Mouse (Mus musculus) thymus, postnatal 0 days (tissue): Measurements from ENCODE around the gene Gm42906. TPM values are rescaled to one million over a fixed set of nuclear protein-coding genes. Genes with fewer than 3 reads are reported as not detected.

Source experiments
- DNase-seq: peaks from one replicate; pipeline ENCODE4 v3.0.0-alpha.2; 2015; ENCODE audit warnings: low spot score
- polyA plus RNA-seq: library from polyadenylated mRNA; unstranded; fragments of >200 nt; fragmentation: Nextera tagmentation; extraction: Ambion mirVana; gene quantifications from 2 replicates; pipeline ENCODE4 v1.2.1, GENCODE M21; 2015

The Gm42906 gene
- polyA plus RNA-seq, 1 experiment from 2014 or later, result not detected

DNA sequence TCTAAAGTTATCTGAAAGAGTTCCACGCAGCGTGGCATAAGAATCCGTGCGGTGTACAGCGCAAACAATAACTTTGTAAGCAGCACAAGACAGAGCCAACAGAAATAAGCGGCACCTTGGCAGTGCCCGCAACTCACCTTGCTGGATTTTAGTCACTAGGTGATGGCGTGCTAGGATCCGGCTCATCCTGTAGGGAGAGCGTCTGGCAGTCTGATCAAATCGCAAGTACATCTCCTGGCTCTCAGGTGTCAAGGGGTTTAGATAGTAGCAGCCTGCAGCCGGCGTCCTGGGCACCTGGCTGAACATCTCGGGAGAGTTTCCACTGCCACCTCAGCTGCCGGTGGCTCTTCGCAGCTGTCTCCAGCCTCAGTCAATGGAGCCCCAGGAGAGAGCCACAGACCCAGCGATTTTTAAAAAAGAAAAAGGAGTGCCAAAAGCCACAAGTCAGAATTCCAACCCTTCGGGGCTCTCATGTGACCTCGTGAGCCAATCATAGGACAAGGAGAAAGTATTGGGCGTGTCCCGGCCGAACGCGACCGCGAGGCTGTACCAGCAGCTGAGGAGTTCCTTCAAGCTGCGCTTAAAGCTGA, 238.1 kb downstream of the Gm42906 start:
- DNase-seq, result peak; percentile 45

DNA sequence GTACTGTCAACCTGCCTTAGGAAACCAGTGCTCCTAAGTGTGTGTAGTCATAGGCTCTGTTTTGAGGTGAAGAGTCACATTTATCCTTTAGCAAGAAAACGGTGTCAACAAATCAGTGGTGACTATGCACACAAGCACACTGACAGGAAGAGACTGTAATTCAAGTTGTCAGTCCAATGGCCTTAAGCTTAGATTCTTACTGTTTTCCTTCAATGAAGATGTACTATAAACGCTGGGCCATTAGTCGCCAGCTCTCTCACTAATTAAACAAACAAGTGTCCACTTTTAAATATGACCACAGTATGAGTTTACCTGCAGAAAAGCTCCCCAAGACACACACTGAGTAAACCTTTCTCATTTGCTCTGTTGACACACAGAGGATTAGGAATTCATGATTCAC, 238.6 kb downstream of the Gm42906 start:
- no peak for DNase-seq

DNA sequence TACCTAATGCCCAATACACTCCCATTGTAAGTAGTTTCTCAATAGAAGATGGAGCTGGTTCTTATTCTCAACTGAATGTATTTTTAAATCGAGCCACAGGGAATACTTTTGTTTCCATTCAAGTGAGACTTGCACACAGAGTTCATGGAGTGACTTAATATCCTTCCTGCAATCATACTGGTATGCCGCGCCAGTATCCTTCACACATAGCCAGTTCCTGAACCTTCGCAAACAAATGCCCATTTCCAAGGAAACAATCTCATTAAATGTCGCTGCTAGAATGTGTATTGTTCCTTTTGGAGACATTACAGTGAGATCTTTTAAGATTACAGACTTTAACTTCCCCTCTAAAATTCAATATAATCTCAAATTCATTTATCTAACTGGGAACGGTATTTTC, 239.3 kb downstream of the Gm42906 start:
- no peak for DNase-seq

DNA sequence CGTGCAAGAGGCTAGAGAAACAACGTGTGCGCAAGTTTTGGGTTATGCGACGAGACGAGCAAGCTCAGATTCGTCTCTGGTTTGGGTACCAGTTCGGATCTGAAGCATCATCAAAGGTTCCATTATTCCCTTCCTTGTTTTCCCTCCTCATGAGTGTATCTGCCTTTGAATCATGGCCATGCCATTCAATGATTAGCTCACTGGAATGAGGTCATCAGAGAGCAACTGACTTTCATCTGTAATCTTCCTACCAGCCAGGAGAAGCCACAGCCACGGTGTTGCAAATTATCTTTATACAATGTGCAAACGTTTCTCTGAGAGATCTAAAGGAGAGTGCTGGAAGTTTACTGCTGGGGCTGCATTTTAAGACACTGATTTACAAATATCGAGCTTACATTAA, 240.6 kb downstream of the Gm42906 start:
- DNase-seq, result no peak

DNA sequence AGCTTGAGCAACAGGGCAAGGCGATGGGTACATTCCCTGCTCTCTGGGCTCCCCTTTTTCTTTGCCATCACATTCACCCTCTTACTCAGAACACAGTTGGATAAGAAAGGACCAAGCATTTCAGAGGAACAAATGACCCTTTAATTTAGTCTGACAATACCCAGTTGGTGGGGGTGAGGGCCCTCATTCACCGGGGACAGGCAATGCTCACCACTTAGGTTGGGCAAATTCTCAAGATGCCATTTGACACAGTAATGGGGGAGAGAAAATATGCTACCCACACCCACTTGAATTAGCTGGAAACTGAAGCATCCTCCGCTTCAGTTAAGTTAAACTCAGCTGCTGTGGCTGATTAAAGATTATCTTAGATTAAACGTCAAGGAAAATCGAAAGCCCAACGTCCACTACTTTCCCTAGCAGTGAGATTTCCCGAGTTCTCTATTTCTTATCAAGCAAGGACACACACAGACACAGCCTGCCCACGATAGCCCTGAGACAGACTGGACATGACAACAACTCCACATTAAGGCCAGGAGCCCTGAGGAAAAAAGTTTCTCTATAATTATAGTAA, 242.6 kb downstream of the Gm42906 start:
- no peak for DNase-seq

DNA sequence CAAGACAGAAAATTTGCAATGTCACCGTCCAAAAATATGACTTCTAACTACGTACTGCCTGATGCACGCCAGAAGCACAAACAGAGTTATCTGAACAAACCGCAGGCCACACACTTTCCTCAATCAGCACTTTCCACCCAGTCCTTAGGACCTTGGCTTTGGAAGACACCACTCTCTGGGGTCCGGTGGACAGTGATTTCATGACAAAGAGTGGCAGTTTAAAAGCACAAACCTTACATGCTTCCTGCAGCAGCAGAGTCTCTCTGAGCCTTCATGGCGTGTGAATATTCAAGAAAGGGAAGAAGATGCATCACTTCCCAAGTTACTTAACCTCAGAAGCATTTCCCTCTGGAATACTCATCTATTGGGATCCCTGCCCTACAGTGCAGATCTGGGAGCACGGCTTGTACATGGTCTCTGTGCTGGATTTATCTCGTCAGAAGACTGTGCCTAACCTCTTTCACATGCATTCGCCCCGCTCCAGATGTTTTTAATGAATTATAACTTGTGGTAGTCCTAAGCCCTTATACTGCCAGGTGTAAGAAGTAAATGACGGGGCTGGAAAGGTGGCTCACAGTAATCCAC, 244.2 kb downstream of the Gm42906 start:
- no peak for DNase-seq

DNA sequence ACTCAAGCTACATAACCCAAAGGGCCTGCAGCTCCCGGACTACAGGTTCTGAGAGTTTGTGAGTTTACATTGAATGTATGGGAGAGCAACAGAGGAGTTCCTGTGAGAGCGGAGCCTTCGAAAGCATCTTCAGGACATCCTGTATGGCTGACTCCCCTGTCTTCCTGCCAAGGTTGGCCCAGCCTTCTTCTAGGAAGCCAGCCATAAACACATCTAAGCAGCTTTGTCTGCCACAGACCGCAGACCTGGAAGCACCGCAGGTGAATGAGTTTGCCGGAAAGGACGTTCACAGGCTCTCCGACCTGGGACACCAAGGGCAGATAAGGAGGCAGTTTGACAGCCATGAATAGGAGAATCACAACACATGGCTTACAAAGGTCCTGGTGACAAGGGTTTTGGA, 246.7 kb downstream of the Gm42906 start:
- DNase-seq, result no peak

DNA sequence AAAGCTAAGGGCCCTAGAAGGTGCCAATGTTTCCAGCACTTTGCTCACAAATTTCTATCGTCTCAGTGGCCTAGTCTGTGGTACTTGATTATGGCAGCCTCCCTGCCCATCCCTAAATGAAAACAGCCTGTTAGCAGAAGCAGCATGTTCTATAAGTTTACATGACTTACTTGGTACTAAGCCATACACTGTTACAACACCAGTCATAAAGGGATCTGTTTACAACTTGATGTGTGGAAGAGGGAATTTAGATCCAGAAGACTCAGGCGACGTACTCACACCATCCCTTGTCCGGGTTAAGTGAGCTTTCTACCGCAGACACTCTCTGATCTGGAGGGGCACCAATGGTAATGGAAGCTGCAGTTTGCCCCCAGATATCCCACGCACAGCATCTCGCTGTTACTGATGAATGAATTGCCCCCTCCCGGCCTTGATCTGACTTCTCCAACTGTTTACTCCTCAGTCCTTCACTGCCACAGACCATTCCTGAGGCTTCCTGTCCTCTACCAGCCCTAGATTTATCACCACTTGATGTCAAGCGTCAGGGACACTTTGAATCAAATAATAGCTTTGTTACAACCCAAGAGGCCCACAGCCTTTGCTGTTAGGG, 247.7 kb downstream of the Gm42906 start:
- DNase-seq, result no peak

DNA sequence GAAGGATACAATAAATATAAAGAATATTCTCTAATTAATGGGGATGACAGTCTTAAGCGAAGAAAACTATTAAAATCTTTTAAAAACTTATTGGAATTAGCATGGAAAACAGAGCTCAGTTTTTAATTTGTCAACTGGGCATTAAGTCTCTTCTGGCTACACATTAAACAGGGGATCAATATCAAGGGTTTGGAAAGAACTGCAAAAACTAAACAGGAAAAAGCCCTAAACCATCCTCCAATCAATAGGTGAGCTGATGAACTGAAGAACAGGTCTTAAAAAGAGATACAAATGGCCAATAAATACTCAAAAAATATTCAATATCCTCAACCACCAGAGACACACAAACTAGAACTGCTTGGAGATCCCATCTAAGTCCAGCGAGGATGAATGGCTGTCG, 250.8 kb downstream of the Gm42906 start:
- DNase-seq, result no peak

DNA sequence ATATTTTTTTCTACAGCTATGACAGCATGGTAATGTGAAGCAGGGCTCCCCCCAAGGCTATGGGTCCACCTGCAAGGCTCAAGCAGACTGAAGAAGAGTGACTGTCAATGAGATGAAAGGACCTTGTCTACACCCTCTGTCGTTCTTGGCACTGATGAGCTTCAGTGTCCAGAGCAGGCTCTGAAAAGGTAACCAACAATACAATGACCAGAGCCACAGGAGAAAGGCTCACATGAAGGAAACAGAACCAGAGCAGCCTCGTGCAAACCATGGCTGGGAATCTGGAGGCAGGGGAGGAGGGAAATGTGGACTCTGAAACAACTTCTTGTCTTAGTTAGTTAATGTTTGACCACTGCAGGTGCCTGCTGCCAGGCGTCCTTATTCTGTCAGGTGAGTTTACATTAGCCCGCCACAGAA, 252.1 kb downstream of the Gm42906 start:
- no peak for DNase-seq

DNA sequence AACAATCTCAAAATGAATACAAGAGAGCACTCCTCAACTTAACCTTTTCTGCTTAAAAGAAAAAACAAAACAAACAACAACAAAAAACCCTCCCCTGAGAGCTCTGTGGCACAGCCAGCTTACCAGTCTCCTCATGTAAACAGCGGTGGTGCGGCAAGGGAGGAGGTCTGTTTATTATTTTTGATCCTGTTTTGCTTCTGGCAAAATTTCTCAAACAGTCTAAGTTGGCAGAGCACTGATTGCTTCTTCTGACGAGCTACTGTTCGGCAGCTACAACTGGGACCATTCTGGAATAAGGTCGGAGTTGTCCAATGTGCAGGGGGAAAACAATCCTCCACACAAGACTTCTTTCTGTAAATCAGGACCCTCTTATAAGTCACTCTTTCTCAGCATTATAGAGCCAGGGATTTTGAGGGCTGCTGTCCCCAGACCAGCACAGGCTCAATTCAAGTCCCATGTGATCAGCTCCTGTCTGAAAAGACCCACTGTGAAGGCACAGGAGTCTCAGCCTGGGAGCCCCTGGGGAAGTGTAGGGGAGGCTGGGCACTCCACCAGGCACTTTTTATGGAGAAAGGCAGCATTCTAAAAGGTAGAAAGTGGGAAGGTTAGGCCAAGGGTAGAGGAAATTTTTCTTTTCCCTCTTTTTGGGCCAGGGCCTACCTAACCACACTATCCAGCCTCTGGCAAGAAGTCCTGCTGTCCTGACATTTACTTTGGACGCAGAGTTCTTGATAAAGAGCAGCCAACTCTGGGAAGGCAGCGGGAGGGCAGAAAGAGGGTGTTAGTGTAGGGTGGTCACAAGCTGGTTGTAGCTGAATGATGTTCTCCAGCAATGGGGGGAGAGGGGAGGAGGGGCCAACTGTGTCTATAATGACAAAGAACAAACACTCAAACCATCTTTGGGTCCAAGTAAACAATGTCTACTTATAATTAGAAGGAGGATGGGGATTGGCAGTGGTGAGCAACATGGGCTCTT, 253.2 kb downstream of the Gm42906 start:
- no peak for DNase-seq

DNA sequence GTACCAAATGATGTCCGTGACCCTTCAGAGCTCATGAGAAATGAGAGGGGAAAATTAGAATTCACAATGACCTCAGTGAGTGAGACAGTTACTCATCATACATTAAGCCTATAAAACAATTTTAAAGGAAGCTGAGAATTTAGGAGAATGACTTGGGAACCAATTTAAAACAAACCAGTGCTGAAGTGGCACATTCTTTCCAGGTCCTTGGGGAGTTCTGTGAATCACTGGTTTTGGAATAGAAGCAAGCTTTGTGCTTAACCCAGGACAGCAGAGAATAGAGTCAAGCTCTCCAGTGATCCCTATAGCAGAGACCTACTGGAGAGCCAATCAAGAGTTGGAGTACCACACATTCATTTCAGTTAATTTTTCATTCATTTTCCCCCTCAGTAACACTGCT, 254.2 kb downstream of the Gm42906 start:
- no peak for DNase-seq

DNA sequence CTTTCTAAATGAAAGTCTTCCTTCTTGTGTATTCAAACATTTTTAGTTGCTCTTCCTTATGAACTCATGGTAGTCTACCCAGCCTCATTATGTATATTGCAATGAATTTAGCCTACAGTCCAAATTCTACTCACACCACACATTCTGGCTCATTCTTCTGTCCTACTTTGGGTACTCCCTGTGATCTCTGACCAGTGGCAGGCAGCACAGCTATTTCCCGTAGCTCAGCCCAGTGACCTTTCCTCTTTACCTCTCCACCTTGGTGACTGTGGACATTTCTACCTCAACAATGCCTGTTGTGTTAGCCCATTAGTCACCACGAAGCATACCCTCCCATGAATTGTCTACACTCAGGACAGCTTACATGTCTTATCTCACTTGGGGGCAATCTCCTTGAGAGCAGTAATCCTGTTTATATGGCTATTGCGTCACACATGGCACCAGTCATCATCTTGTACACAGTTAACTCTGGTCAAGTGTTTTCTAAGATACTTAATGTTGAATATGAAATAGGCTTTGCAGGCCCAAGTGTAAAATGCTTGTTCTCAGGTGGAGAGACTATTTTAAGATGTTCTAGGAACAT, 257.7 kb downstream of the Gm42906 start:
- DNase-seq, result no peak

DNA sequence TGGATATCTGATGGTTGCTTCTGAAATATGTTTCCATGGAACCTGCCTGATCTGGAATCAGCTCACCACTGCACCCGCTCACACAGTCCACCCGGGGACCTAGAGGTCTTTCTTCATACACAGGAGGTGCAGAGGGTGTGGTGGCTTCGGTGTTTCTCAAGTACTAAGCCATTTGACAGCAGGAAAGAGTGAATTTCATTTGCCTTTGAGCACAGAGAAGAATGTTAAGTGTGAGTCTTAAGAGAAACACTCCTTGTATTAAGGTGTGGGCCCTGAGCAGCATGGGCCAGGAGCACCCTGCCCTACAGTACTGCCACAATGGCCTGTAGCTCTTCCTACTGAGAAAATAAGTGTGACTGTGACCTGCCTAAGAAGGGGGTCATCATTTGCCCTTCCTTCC, 259.8 kb downstream of the Gm42906 start:
- no peak for DNase-seq

DNA sequence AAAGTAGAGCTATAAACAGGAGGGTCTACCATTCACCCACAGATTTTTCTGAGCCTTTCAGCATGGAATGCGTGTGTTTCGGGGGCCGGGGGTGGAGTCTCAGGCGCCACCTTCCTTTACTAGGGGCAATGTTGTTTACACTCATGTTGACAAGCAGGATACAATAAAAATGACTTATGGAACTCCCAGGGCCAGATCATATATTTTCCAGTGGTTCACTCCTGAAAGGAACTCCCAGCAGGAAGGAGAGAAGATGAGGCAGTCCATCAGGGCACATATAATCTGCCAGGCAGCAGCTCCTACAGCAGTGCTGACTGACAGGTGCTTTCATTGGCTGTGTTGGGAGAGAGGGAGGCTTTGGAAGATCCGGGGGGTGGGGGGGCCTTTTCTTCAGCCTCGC, 260.3 kb downstream of the Gm42906 start:
- no peak for DNase-seq

DNA sequence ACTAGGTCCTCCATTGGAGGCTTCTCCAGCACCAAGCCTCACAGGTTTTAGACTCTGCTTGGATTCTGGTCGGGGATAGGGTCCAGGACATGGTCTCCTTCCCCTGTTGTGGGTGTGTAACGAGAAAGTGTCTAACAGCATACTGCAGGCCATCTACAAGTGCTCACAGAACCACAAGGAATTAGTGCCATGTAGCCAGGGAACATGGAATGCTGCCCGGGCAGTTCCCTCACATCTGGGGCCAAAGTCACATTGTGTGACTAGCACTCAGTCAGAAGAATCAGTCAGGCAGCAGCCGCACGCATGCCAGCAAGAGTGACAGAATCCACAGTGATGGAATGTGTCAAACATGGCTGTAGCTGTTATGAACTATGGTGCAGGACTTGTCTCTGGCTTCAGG, 261.7 kb downstream of the Gm42906 start:
- no peak for DNase-seq

DNA sequence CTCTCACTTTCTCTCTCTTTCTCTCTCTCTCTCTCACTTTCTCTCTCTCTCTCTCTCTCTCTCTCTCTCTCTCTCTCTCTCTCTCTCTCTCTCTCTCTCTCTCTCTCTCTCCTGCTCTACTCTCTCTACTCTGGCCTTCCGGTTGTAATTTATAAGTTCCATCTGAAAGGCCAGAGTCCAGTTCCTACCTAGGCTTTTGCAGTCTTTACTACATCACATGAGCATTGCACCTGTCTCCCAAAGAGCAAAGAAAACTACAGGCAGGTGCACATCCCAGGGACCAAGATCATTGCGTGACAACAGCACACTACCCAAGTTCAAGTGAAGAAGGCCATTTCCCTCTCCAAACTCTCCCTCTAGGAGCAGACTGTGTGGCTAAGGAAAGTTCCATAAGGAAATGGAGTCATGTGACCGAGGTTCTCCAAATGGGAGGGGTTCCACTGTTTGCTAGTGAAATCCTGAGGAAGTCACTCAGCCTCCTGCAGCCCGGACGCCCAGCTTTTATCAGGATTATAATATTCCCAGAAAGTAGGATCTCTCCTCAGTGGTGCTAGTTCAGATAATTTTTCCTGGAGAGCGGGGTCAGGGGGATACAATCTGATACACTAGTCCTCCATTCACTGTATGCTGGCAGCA, 262.5 kb downstream of the Gm42906 start:
- DNase-seq, result no peak

DNA sequence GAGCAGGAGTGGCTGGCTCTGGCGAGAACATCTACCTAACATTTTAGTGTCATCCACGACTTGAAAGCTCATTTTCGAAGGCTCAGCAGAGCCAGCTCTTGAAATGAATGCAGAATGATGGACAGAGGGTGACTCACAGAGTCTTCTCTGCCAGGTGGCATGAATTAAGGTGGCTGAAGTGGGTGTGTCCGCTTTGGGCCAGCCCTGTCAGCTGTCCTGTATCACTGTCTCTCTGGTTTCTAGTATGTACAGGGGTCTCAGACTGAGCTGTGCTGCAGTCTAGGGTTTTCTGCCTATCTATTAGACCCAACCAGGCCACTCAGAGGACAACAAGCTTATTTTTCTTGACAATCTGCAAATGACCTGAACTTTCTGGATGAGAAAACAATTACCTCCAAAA, 263.1 kb downstream of the Gm42906 start:
- DNase-seq, result no peak

DNA sequence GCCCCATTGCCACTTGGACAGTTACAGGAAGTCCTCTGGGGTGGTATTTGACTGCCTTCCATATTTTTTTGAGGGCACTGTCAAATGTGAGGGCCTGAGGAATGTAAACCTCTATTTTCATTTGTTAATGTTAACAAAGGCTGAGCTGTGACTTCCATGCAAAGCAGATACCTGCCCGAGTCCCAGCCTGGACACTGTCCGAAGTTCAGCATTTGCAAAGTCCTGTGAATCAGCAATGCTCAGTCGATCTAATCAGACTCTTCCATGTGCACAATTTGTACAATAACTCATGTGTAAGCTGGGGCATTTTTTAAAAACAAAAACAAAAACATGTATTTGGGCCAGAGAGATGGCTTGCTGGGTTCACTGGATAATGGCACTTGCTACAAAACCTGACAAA, 265.3 kb downstream of the Gm42906 start:
- DNase-seq, result no peak

DNA sequence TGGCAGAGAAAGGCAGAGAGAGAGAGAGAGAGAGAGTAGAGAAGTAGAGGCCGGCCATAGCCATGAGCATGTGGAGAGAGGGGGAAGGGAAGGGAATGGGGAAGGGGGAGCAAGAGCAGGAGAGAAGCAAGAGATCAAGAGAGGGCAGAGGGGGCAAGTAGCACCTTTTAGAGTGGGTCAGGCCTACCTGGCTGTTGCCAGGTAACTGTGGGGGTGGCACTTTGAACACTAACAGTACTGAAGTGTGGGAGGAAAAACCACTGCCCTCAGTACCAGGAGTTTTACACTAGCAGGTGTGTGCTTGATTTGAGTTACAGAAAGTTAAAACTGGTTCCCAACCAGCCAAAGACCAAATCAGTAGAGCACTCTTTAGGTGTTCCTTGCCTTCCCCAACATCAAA, 272.7 kb downstream of the Gm42906 start:
- no peak for DNase-seq

DNA sequence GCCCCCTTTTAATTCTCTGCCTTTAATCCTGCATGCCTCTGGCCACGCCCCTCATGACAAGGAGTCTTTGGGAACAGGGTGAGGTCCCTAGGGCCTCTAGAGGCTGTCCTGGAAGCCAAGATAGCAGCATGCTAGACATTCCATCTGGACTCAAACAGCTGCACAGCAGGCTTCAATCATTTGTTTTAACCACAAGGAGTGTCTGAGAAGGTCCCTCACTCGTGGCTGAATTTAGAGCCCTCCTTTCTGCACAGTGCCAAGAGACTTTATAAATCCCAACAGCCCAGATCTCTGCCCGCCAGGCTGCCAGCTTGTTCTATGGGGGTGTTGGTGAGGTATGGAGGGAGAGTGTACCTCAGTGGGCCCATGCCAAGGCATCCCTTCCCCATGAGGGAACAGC, 273.2 kb downstream of the Gm42906 start:
- no peak for DNase-seq
